Mouse (Mus musculus): ENCODE data around the gene Bricd5. TPM values are rescaled to one million over a fixed set of nuclear protein-coding genes. Genes with fewer than 3 reads are reported as not detected.
A peak's percentile ranks its signal among the peaks of the same experiment; 100 is the strongest.
"Not testable (repeated sequence)": the region's sequence is repeated elsewhere in the genome, so short reads cannot be mapped to it uniquely, and the experiment has no call there.

Gene Bricd5
- 1.2 TPM in 1 of 2 replicates, not detected in the other for polyA plus RNA-seq (2016; fragmentation: Nextera tagmentation; extraction: Ambion mirVana)

DNA sequence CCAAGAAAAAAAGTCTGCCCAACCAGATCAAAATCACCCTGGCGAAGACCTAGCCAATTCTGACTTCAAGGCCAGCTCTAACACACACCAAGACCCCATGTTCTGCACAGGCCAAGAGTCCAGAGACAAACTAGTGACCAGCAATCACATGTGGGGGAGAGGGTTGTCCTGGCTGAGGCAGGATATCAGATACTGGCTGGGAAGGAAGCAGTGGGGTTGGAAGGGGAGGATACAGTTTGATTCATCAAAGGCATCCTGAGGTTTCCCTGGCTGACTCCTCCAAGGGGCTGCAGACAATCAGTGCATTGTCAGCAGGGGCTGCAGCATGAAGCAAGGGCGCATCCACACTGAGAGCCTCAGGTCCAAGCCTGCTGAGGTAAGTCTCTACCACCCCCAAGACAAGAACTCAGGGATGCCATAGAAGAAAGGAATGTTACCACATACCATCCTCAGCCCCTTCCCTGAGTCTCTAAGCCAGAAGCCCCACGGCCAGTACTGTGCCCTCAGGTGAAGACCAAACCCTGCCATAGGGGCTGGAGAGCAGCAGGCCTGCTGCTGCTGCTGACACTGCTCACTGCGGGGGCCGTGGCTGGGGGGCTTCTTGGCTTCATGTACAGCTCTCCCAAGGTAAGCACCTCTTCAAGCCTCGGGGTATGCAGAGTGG, at the start of gene Bricd5:
Bricd5 (plus strand) TSS at position 273 of the 664 bp plus-strand sequence.
- no peak within 1 kb of the TSS for H3K4me3 ChIP-seq
- H3K36me3 ChIP-seq, result peaks cover 44% of the 10 kb centered on the region
- H3K9me3 ChIP-seq (replicated peaks), result no peaks in the 10 kb centered on the region
- WGBS, result 72% methylated on average over 6 of the region's 6 CpGs
- H3K4me2 ChIP-seq (replicated peaks), result 0 out of 2 replicates have a peak within 1 kb of the TSS, but pooled peaks have one; percentile 8
- peaks cover 47% of the 10 kb centered on the region for H3K4me1 ChIP-seq
- peak within 1 kb of the TSS; percentile 23; the same call in 1 of the 2 replicates for H3K27ac ChIP-seq
- H3K27me3 ChIP-seq, result no peaks in the 10 kb centered on the region
- 0 out of 2 replicates have a peak within 1 kb of the TSS, but pooled peaks have one; percentile 9 for H3K9ac ChIP-seq
- no peak for ATAC-seq (ENCODE audit: low FRiP score)

DNA sequence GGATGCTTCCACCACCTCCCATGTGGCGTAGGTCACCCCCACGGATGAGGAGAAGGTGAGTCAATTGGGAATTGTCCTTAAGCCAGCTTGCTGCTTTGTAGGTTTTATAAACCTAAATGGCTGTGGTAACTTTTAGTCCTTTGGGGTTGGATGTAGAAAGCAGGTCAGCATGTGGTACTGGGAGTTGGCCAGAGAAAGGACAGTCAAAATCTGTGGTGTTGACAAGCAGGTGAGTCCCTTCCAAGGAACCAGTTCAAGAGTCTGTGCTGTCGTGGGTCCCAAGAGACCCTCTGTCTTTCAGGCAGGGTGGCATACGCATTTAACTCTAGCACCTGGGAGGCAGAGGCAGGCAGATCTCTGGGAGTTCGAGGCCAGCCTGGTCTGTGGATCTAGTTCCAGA, 49.2 kb upstream of the Bricd5 start:
- Histone ChIP-seq H3K4me1 (peaks cover 4% of the 10 kb centered on the region), H3K4me3 (no peak overlapping the region), H3K27me3 (no peaks in the 10 kb centered on the region), H3K36me3 (peaks cover 58% of the 10 kb centered on the region), H3K4me2 (replicated peaks) (no peak overlapping the region), H3K27ac (no peak overlapping the region), H3K9me3 (replicated peaks) (no peaks in the 10 kb centered on the region), H3K9ac (no peak overlapping the region)
- no peak for ATAC-seq (ENCODE audit: low FRiP score)
- WGBS, result 94% methylated on average over 5 of the region's 5 CpGs

DNA sequence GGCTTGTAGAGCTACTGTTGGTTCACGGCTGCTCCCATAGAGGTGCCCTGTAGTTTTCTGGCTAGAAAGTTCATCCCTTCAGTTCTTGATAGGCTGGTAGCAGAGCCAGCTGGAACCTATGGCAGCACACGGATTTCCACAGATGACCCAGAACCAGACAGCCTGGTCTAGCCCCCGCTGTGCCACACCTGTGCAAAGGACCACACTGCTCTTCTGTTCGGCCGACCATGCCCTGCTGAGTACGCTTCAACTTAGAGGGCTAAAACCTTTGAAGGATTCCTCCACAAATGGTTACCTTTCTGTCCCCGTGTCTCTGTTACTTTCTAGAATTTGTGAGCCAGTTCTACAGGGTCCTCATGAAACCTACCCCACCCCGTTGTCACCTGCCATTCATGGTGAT, 48.4 kb upstream of the Bricd5 start:
- not testable (repeated sequence) for H3K4me2 ChIP-seq (replicated peaks); H3K4me1 ChIP-seq; H3K27ac ChIP-seq; H3K4me3 ChIP-seq; H3K27me3 ChIP-seq; ATAC-seq (ENCODE audit: low FRiP score); H3K9ac ChIP-seq; H3K9me3 ChIP-seq (replicated peaks)
- WGBS, result 92% methylated on average over 6 of the region's 8 CpGs
- H3K36me3 ChIP-seq, result peaks cover 49% of the 10 kb centered on the region

DNA sequence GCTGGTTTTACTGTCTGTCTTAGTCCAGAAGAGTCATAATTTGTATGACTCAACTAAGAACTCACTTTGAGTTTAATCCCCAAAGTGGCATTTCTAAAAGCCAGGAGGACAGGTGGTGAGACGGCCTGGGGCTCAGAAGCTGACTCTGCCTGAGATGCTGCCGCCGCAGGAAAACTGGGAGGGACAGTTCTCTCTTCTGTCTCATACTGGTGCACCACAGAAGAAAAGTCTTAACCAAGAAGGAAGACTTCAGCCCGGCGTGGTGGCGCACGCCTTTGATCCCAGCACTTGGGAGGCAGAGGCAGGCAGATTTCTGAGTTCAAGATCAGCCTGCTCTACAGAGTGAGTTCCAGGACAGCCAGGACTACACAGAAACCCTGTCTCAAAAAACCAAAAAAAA, 47.8 kb upstream of the Bricd5 start:
- Histone ChIP-seq H3K27me3 (no peaks in the 10 kb centered on the region), H3K4me2 (replicated peaks) (no peak overlapping the region), H3K27ac (peak overlapping the region; percentile 93), H3K36me3 (peaks cover 46% of the 10 kb centered on the region), H3K9ac (no peak overlapping the region), H3K4me1 (peaks cover 4% of the 10 kb centered on the region), H3K4me3 (0 out of 2 replicates have a peak overlapping the region, but pooled peaks have one; percentile 68), H3K9me3 (replicated peaks) (no peaks in the 10 kb centered on the region)
- WGBS, result 95% methylated on average over 7 of the region's 7 CpGs
- ATAC-seq (ENCODE audit: low FRiP score), result no peak

DNA sequence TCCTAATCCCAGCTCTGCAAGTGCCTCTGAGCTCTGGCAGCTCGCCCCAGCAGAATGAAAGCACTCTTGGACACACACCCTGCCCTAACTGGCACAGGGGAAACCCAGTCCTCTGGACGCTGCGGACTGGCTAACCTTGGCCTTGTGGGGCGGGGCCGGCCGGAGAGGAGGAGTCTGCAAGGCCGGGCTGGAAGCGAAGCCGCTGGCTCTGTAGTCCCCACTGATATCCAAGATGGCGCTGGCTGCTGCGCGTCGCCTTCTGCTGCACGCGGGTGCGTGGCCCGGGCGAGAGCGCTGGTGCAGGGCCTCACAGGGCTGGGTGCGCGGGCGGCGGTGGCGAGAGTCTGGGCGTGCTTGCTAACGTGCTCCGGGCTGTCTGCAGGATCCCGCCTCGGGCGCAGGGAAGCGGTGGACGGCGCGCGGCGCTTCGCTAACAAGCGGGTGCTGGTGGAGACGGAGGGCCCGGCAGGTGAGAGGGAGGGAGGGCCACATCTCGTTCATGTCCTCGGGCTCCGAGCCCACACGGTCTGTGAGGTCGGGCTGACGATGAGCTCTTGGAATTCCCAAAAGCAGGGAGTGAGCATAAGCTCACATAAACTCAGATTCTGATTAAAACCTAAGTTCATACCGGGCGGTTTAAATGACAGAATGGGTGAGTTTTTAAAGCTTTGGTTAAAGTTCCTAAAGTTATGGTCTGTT, 47.1 kb upstream of the Bricd5 start, which contains the start of gene Eci1:
Eci1 (plus strand) TSS at position 171 of the 699 bp plus-strand sequence.
- Histone ChIP-seq H3K4me3 (peak within 1 kb of the TSS; percentile 68), H3K27me3 (no peaks in the 10 kb centered on the region), H3K36me3 (peaks cover 39% of the 10 kb centered on the region), H3K9me3 (replicated peaks) (no peaks in the 10 kb centered on the region), H3K27ac (peak within 1 kb of the TSS; percentile 93), H3K4me1 (peaks cover 4% of the 10 kb centered on the region), H3K4me2 (replicated peaks) (peak within 1 kb of the TSS; percentile 59), H3K9ac (peak within 1 kb of the TSS; percentile 83)
- peak; percentile 96 for ATAC-seq (ENCODE audit: low FRiP score)
- under 1% methylated on average over 48 of the region's 48 CpGs for WGBS

DNA sequence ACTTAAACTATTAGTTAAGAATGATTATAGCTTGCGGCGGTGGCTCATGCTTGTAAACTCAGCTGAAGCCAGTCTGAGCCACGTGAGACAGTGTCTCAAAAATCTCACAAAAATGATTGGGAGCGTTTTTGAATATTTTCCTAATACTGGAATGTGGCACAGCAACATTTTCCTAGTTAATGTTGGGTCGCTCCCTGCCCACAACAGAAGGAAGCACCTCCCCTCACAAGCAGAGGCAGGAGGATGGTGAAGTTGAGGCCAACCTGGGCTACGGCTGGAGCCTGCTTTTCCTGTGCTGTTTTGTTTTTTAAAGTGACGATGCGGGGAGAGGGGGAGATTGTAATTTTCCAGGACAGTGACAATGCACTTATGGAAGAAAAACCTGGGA, 46.5 kb upstream of the Bricd5 start:
- peaks cover 4% of the 10 kb centered on the region for H3K4me1 ChIP-seq
- no peaks in the 10 kb centered on the region for H3K27me3 ChIP-seq
- peak overlapping the region; percentile 83 for H3K9ac ChIP-seq
- peak overlapping the region; percentile 93; the same call in 1 of the 2 replicates for H3K27ac ChIP-seq
- peaks cover 33% of the 10 kb centered on the region for H3K36me3 ChIP-seq
- H3K4me3 ChIP-seq, result peak overlapping the region; percentile 68
- no peak for ATAC-seq (ENCODE audit: low FRiP score)
- no peaks in the 10 kb centered on the region for H3K9me3 ChIP-seq (replicated peaks)
- 6% methylated on average over 8 of the region's 8 CpGs for WGBS
- peak overlapping the region; percentile 59 for H3K4me2 ChIP-seq (replicated peaks)

DNA sequence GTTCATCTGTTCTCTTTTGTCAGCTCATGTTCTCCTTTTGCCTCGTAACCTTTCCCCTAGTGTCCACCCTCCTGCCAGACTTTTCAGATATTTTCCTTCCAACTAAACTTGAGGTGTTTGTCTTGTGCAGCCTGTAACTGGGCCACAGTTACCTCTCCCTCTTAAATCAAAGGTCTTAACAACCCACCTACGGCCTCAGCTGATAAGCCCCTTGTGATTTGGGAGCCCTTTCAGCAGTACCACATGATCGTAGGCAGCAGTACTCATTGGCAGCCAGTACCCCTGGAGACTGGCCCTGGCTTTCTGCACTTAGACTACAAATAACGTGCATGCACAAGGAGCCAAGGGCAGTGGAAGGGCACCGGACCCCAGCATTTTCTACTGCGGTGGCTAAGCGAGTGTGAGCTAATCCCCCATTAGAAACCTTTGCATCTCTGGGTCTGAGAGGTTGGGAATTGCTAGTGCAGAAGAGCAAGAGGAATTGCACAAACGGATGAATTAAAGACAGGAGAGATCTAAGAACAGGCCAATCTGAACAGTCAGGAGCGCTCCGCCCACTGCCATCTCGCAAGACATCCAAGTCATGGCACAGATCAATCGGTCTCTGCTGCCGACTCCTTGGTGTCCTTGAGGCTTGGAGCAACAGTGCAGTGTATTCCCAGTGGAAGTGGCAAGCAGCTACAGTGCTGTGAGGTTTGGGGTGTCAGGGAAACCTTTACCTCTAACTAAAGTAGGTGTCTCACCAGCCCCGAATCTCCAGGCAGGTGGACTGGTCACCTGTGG, 44.3 kb upstream of the Bricd5 start:
- WGBS, result 86% methylated on average over 14 of the region's 14 CpGs
- no peak overlapping the region for H3K27ac ChIP-seq
- no peak overlapping the region for H3K4me3 ChIP-seq
- ATAC-seq (ENCODE audit: low FRiP score), result no peak
- H3K4me1 ChIP-seq, result peaks cover 4% of the 10 kb centered on the region
- no peaks in the 10 kb centered on the region for H3K9me3 ChIP-seq (replicated peaks)
- peaks cover 15% of the 10 kb centered on the region for H3K36me3 ChIP-seq
- no peak overlapping the region for H3K9ac ChIP-seq
- H3K27me3 ChIP-seq, result no peaks in the 10 kb centered on the region
- no peak overlapping the region for H3K4me2 ChIP-seq (replicated peaks)

DNA sequence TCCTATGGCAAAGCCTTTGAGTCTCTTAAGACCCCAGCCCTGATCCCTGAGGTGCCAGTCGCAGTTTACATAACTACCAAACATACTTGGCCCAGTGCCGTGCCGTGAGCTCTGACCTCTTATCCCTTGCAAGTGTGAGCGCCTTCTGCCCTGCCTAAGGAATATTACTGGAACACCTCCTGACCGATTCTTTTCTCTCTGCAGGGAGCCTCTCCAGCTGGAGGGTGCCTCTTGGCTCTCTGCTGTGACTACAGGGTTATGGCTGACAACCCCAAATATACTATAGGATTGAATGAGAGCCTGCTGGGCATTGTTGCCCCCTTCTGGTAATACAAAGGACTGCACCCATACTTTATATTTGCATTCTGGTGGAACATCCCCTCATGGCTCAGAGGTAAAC, 36.7 kb upstream of the Bricd5 start:
- Histone ChIP-seq H3K4me3 (no peak overlapping the region), H3K36me3 (peaks cover 46% of the 10 kb centered on the region), H3K9me3 (replicated peaks) (no peaks in the 10 kb centered on the region), H3K27me3 (no peaks in the 10 kb centered on the region), H3K27ac (no peak overlapping the region), H3K4me2 (replicated peaks) (no peak overlapping the region), H3K4me1 (no peaks in the 10 kb centered on the region), H3K9ac (no peak overlapping the region)
- ATAC-seq (ENCODE audit: low FRiP score), result no peak
- 77% methylated on average over 5 of the region's 5 CpGs for WGBS

DNA sequence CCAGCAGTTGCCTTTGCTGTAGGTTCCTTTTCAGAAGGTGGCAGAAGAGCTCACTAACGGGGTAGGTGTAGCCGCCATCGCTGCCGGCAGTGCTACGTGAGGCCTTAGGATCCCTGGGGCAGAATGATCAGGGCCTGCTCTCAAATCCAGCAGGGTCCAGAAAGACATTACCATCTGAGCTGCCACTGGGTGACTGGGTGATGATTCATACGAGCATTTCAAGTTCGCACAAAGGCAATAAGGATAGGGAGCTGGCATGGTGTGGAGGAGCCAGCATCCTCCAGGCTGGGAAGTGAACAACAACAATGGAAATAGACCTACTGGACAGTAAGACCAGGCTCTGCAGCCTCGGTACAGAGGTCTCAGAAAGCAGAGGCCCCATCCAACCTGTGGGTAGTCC, 33.3 kb upstream of the Bricd5 start:
- no peak overlapping the region for H3K27ac ChIP-seq
- H3K36me3 ChIP-seq, result peaks cover 69% of the 10 kb centered on the region
- H3K9ac ChIP-seq, result no peak overlapping the region
- H3K9me3 ChIP-seq (replicated peaks), result no peaks in the 10 kb centered on the region
- no peaks in the 10 kb centered on the region for H3K27me3 ChIP-seq
- no peak overlapping the region for H3K4me2 ChIP-seq (replicated peaks)
- no peaks in the 10 kb centered on the region for H3K4me1 ChIP-seq
- 87% methylated on average over 8 of the region's 8 CpGs for WGBS
- no peak overlapping the region for H3K4me3 ChIP-seq
- no peak for ATAC-seq (ENCODE audit: low FRiP score)

DNA sequence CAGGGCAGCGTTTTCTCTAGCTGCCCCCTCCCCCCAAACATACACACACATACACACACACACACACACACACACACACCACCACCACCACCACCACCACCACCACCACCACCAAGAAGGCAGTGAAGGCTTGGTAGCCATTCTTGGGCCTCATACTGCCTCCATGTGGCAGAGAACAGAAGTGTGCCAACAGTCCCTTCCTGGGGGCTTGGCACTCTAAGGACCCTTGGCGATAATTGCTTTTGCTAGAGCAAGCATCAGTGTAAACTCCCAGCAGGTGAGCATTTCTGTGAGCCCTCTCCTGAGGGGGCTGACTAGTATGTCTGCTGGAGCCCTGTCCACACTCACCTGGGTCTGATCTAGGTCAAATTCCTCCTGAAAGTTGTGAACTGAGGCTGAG, 32.5 kb upstream of the Bricd5 start:
- no peak overlapping the region for H3K4me3 ChIP-seq
- no peaks in the 10 kb centered on the region for H3K9me3 ChIP-seq (replicated peaks)
- H3K36me3 ChIP-seq, result peaks cover 77% of the 10 kb centered on the region
- H3K27ac ChIP-seq, result no peak overlapping the region
- H3K9ac ChIP-seq, result no peak overlapping the region
- no peaks in the 10 kb centered on the region for H3K27me3 ChIP-seq
- ATAC-seq (ENCODE audit: low FRiP score), result no peak
- no peak overlapping the region for H3K4me2 ChIP-seq (replicated peaks)
- H3K4me1 ChIP-seq, result no peaks in the 10 kb centered on the region
- WGBS, result 44% methylated on average over 2 of the region's 2 CpGs

DNA sequence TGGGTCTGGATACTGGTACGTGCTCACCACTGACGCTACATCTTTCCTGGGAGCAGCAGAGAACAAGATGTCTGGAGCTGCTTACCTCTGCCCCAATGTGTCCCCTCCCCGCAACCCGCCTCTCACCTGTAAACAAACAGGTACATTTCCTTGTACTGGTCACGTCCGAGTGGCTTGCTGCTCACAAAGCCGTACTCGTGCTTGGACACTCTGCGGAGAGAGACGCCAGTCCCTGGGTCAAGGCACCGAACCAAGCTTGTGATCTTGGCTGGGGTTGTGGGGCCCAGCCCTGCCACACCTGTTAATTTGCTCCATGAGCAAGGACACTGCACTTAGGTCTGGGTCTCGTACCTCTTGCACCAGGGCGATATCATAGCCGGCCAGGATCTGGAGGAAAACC, 31.6 kb upstream of the Bricd5 start:
- no peak for ATAC-seq (ENCODE audit: low FRiP score)
- H3K36me3 ChIP-seq, result peaks cover 87% of the 10 kb centered on the region
- 92% methylated on average over 14 of the region's 14 CpGs for WGBS

DNA sequence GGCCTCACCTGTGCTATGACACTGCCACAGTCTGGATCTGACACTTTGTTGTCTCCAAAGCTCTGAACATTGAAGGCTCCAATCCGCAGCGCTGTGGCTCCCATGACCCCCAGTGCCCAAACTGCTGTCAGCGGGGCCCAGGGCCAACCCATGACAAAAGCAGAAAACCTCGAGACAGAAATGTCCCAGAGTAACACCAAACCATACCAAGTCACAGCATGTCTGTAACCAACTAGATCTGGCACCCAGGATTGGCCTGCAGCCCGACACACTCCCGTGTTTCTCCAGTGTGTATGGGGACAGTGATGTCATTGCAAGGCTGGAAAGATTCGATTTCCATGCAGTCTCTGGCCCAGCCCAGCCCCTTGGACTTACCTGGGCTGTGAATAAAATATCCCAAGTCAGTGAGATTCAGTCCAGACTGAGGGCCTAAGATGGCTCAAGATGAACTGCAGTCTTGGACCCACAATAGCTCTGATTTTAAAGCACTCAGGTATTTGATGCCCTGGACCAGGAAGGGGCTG, 31.0 kb upstream of the Bricd5 start, which contains the start of gene Dnase1l2:
Dnase1l2 (minus strand) TSS at position 474 of the 524 bp plus-strand sequence.
- Histone ChIP-seq H3K9ac (no peak within 1 kb of the TSS), H3K36me3 (peaks cover 93% of the 10 kb centered on the region), H3K9me3 (replicated peaks) (no peaks in the 10 kb centered on the region), H3K4me3 (no peak within 1 kb of the TSS), H3K27me3 (no peaks in the 10 kb centered on the region), H3K4me1 (no peaks in the 10 kb centered on the region), H3K27ac (no peak within 1 kb of the TSS), H3K4me2 (replicated peaks) (no peak within 1 kb of the TSS)
- ATAC-seq (ENCODE audit: low FRiP score), result no peak
- 84% methylated on average over 7 of the region's 7 CpGs for WGBS

More for the DNA sequence above, 31.6 kb upstream of the Bricd5 start:
- H3K4me1 ChIP-seq, result no peaks in the 10 kb centered on the region
- no peak overlapping the region for H3K9ac ChIP-seq
- no peak overlapping the region for H3K27ac ChIP-seq
- H3K4me3 ChIP-seq, result no peak overlapping the region
- H3K27me3 ChIP-seq, result no peaks in the 10 kb centered on the region
- H3K9me3 ChIP-seq (replicated peaks), result no peaks in the 10 kb centered on the region
- H3K4me2 ChIP-seq (replicated peaks), result no peak overlapping the region

All from hindbrain, embryonic 12.5 days (tissue).